Mouse (Mus musculus) midbrain, embryonic 16.5 days (tissue): ENCODE data around the gene Schip1. TPM values are rescaled to one million over a fixed set of nuclear protein-coding genes. Genes with fewer than 3 reads are reported as not detected.

ENCODE experiments used
- ATAC-seq: fragments of 200-750 bp; cut with Nextera tagmentation; 2 replicates; pipeline ENCODE4 v1.8.0; 2017; ENCODE audit warnings: moderate TSS enrichment
- H3K27ac ChIP-seq: fragments of 300-500 bp; sonication (generic); 2 replicates; pipeline ENCODE4 v1.5.1; 2014; ENCODE audit warnings: mild to moderate bottlenecking, low read length, mixed read lengths
- H3K27me3 ChIP-seq: fragments of 300-500 bp; sonication (generic); 2 replicates; pipeline ENCODE4 v1.6.1; 2014; ENCODE audit warnings: low read depth, low read length, mixed read lengths; ENCODE audit not compliant: control insufficient read depth, insufficient read depth
- H3K36me3 ChIP-seq: fragments of 300-500 bp; sonication (generic); 2 replicates; pipeline ENCODE4 v1.6.1; 2014; ENCODE audit warnings: mild to moderate bottlenecking, low read length, moderate library complexity, mixed read lengths; ENCODE audit not compliant: control insufficient read depth, insufficient read depth
- H3K4me1 ChIP-seq: fragments of 300-500 bp; sonication (generic); 2 replicates; pipeline ENCODE4 v1.6.1; 2014; ENCODE audit warnings: mild to moderate bottlenecking, low read length, mixed read lengths; ENCODE audit not compliant: control insufficient read depth, insufficient read depth
- H3K4me2 ChIP-seq: fragments of 300-500 bp; sonication (generic); 2 replicates; pipeline ENCODE4 v1.6.1; 2014; ENCODE audit warnings: mild to moderate bottlenecking, low read length, mixed read lengths
- H3K4me3 ChIP-seq: fragments of 300-500 bp; sonication (generic); 2 replicates; pipeline ENCODE4 v1.5.1; 2014; ENCODE audit warnings: low read depth, mild to moderate bottlenecking, low read length, moderate library complexity, mixed read lengths
- H3K9ac ChIP-seq: fragments of 300-500 bp; sonication (generic); 2 replicates; pipeline ENCODE4 v1.6.1; 2014; ENCODE audit warnings: low read depth, low read length, mixed read lengths
- H3K9me3 ChIP-seq: fragments of 300-500 bp; sonication (generic); replicated peaks from 2 replicates; pipeline ENCODE4 v1.6.1; 2014; ENCODE audit warnings: mild to moderate bottlenecking, low read length, mixed read lengths; ENCODE audit not compliant: control insufficient read depth, poor library complexity, severe bottlenecking
- WGBS: fragments of 180-500 bp; shearing (Covaris S2); extraction: QIAGEN DNeasy Blood & Tissue Kit; methylation state at CpG from one replicate; pipeline ENCODE4 v1.1.7; 2014; 5-methylcytosine and 5-hydroxymethylcytosine counted together
- polyA plus RNA-seq: library from polyadenylated mRNA; unstranded; fragments of >200 nt; fragmentation: Nextera tagmentation; extraction: Ambion mirVana; gene quantifications from 2 replicates; pipeline ENCODE4 v1.2.1, GENCODE M21; 2015

Schip1 gene
- polyA plus RNA-seq, 1 experiment from 2014 or later = 147 TPM

DNA sequence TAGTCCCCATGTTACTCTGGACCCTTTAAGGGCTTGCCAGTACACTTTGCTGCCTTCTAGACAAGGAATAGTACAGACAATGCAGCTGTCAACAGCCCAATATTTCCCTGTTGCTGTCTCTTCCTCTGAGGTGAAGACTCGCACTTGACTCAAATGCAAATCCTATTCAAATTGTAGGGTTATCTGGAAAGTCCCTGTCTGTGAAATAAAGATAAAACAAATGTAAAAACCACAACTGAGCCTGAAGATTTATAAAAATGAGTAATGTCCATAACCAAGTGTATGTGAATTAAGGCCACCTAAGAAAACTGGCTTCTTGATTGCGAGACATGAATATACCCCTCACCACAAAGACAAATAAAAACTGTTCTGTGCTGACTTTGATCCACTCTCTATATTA is 175.3 kb downstream of the Schip1 start:
- no peaks in the 10 kb centered on the region for H3K36me3 ChIP-seq
- no peak overlapping the region for H3K27ac ChIP-seq
- H3K9ac ChIP-seq = no peak overlapping the region
- H3K4me1 ChIP-seq = 0 out of 2 replicates have a peak, but pooled peaks cover 2% of the 10 kb centered on the region
- no peaks in the 10 kb centered on the region for H3K27me3 ChIP-seq
- WGBS = 98% methylated on average over 2 of the region's 2 CpGs
- no peak overlapping the region for H3K4me3 ChIP-seq
- no peak for ATAC-seq
- no peaks in the 10 kb centered on the region for H3K9me3 ChIP-seq
- H3K4me2 ChIP-seq = no peak overlapping the region

DNA sequence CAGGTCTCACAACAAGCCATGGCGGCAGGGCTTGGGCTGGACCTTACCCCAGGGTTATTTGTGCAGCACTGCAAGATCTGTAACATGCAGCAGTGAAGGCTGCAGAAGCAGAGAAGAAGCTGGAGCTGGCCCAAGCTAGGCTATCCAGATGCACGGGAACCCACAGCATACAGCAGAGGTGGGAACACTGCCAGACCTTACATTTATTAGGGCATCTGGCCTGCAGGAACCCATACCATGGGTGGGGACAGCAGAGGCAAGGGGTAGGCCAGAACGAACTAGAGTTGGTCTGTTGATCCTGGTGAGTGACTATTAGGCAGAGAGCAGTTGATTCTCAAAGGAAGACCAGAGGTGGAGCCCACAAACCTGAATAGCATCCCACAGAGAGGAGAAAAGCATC is 178.6 kb downstream of the Schip1 start:
- Histone ChIP-seq H3K4me2 (no peak overlapping the region), H3K4me3 (no peak overlapping the region), H3K9me3 (no peaks in the 10 kb centered on the region), H3K27me3 (no peaks in the 10 kb centered on the region), H3K9ac (no peak overlapping the region), H3K36me3 (no peaks in the 10 kb centered on the region), H3K27ac (no peak overlapping the region), H3K4me1 (no peaks in the 10 kb centered on the region)
- 63% methylated on average over 3 of the region's 3 CpGs for WGBS
- no peak for ATAC-seq

DNA sequence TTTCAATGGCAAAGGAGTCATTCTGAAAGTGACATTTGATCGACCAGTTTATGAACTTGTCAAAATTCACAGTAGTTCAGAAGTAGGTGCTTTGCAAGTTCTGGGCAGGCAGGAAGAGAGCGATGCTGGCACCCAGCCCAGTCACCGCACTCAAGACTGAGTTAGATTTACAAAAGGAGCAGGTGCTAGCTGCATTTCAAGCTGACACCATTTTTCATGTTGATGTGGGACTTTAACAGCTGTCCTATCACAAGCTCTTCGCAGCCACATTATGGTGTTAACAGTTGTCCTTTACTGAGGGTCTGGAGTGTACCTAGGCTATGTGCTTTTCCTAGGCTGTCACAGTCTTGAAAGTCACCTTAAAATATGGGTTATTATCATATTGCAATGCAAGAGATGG is 181.6 kb downstream of the Schip1 start:
- Histone ChIP-seq H3K36me3 (no peaks in the 10 kb centered on the region), H3K9me3 (no peaks in the 10 kb centered on the region), H3K9ac (no peak overlapping the region), H3K4me1 (no peaks in the 10 kb centered on the region), H3K27me3 (no peaks in the 10 kb centered on the region), H3K27ac (no peak overlapping the region), H3K4me3 (no peak overlapping the region), H3K4me2 (no peak overlapping the region)
- no peak for ATAC-seq
- whole genome bisulfite sequencing = 82% methylated on average over 4 of the region's 4 CpGs

DNA sequence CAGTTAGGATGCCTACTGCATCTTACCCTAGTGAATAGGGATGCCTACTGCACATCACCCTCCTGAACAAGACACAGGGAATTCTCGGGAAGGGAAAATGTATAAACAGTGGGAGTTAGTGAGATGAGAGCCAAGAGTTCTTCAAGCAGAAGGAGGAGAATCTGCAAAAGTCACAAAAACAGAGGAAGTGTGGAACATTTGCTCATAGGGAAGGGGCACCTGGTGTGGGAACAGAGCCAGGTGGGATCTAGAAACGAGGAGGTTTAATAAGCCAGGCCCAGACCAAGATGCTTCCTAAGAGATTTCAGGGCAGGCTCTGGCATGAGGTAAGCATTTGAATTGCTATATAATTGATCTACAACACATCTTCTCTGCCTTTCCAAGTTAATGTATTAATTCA is 186.0 kb downstream of the Schip1 start:
- Histone ChIP-seq H3K27me3 (no peaks in the 10 kb centered on the region), H3K27ac (no peak overlapping the region), H3K4me1 (no peaks in the 10 kb centered on the region), H3K9me3 (no peaks in the 10 kb centered on the region), H3K4me3 (no peak overlapping the region), H3K9ac (no peak overlapping the region), H3K36me3 (no peaks in the 10 kb centered on the region), H3K4me2 (no peak overlapping the region)
- WGBS = 73% methylated on average over 2 of the region's 2 CpGs
- no peak for ATAC-seq

DNA sequence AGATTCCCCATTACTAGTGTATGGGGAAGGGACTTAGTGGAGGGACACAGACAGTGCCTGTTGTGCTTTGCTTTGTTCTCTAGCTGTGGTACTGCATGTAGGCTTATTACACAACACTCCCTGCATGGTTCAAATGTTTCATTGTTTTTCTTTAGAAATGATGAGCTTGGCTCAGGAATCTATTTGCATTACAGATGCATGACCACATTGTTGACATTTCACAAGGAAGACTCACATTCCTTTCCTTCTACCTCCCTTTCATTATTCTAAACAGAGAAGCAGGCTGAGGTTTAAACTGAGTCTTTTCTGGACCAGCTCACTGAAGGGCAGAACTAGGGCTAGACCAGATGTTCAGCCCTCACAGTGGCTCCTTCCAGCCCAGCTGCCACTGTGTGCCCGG is 187.7 kb downstream of the Schip1 start:
- 65% methylated on average over 1 of the region's 1 CpGs for WGBS
- Histone ChIP-seq H3K36me3 (no peaks in the 10 kb centered on the region), H3K4me2 (no peak overlapping the region), H3K27ac (no peak overlapping the region), H3K9ac (no peak overlapping the region), H3K4me1 (no peaks in the 10 kb centered on the region), H3K9me3 (no peaks in the 10 kb centered on the region), H3K27me3 (no peaks in the 10 kb centered on the region), H3K4me3 (no peak overlapping the region)
- no peak for ATAC-seq

DNA sequence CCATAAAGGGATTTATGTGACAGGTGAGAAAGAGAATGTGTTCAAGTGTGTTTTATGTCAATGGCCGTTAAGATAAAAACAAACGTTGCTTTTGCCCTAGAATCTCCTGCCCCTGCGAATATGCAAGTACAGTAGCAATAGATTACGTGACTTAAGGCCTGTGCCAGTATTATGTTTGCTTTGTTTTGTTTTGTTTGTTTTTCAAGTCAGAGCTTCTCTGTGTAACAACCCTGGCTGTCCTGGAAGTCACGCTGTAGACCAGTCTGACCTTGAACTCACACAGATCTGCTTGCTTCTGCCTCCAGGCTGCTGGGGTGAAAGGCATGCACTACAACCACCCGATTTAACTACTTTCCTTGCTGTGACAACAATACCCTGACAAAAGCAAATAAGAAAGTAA is 197.7 kb downstream of the Schip1 start:
- no peaks in the 10 kb centered on the region for H3K27me3 ChIP-seq
- no peak overlapping the region for H3K27ac ChIP-seq
- H3K9me3 ChIP-seq = no peaks in the 10 kb centered on the region
- H3K4me3 ChIP-seq = no peak overlapping the region
- H3K36me3 ChIP-seq = no peaks in the 10 kb centered on the region
- 80% methylated on average over 6 of the region's 6 CpGs for WGBS
- no peak overlapping the region for H3K4me2 ChIP-seq
- no peak overlapping the region for H3K9ac ChIP-seq
- no peaks in the 10 kb centered on the region for H3K4me1 ChIP-seq
- ATAC-seq = no peak

DNA sequence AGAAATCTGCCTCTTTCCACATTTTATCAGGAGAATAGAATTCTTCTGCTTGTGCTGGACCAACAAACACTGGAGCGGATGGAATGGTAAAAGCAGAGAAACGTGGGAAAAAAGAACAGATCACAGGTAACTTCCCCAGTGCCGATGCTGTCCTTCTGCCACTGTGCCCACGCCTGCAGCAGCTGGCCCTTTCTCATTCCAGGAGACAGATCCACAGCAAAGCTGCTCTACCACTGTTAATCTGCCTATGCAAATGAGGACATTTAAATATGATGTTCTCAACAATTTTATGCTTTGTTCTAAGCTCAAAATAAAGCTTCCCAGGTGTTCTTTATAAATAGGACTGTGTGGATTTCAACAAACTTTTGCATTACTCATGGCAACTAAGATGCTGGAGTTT is 203.3 kb downstream of the Schip1 start:
- H3K9me3 ChIP-seq = no peaks in the 10 kb centered on the region
- H3K27ac ChIP-seq = no peak overlapping the region
- ATAC-seq = no peak
- no peaks in the 10 kb centered on the region for H3K4me1 ChIP-seq
- no peak overlapping the region for H3K4me3 ChIP-seq
- no peak overlapping the region for H3K9ac ChIP-seq
- no peak overlapping the region for H3K4me2 ChIP-seq
- 84% methylated on average over 4 of the region's 4 CpGs for WGBS
- H3K36me3 ChIP-seq = no peaks in the 10 kb centered on the region
- no peaks in the 10 kb centered on the region for H3K27me3 ChIP-seq

DNA sequence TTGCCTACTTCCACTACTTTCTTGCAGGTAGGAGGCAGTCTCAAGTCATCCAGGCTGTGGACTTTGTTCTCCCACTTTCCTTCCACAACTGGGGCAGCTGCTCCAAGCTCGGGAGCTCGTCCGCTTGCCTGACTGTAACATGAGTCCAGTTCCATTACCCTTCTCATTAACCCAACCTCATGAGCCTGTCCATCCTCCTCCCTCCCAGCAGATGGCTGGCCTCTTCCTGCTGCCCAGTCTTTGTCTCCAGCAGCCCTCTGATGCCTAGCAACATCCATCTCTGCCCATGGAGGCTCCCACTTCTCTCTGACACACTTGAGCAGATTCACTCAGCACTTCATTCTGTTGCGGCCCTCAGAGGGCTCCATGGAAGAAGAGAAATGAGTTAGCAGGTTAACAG is 204.6 kb downstream of the Schip1 start:
- Histone ChIP-seq H3K4me1 (no peaks in the 10 kb centered on the region), H3K9me3 (no peaks in the 10 kb centered on the region), H3K4me3 (no peak overlapping the region), H3K9ac (no peak overlapping the region), H3K36me3 (no peaks in the 10 kb centered on the region), H3K4me2 (no peak overlapping the region), H3K27ac (no peak overlapping the region), H3K27me3 (no peaks in the 10 kb centered on the region)
- no peak for ATAC-seq
- WGBS = 83% methylated on average over 4 of the region's 4 CpGs

DNA sequence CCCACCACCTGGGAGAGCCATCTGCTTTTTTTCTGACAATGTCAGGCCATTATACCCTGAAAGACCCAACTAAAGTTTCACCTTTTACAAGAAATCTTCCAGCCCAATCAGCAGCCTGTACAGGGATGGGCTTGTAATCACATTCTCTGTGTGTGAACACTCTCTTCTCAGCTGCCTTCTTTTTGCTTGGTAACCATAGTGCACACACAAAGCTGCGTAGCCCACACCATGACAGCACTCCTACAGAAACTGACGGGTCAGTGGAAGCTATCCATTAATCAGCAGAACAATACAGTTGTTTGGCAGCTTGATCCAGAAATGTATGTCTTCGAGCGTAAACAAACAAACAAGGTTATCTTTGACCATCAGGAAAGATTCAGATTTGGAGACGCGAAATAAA is 205.6 kb downstream of the Schip1 start:
- Histone ChIP-seq H3K36me3 (no peaks in the 10 kb centered on the region), H3K27me3 (no peaks in the 10 kb centered on the region), H3K4me3 (no peak overlapping the region), H3K27ac (no peak overlapping the region), H3K9me3 (no peaks in the 10 kb centered on the region), H3K4me1 (no peaks in the 10 kb centered on the region), H3K9ac (no peak overlapping the region), H3K4me2 (no peak overlapping the region)
- ATAC-seq = no peak
- 75% methylated on average over 6 of the region's 6 CpGs for WGBS

DNA sequence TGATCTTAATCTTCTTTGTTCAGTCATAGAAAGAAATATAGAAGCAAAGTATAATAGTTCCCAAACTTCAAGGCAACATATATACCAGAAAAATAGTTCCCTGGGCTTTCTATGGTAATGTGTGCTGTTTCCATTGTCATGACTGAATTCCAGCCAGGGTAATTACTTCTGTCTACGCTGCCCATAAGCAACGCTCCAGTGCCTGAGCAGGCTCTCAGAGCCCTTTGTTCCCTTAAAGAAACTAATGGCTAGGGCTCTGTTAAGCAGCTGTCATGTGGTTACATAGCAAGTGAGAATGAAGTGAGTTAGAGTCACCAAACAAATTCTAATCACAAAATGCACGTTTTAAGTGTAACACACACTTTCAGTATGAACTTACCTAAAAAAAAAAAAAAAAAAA is 206.9 kb downstream of the Schip1 start:
- no peak overlapping the region for H3K4me3 ChIP-seq
- no peak for ATAC-seq
- H3K36me3 ChIP-seq = no peaks in the 10 kb centered on the region
- H3K27me3 ChIP-seq = no peaks in the 10 kb centered on the region
- H3K9me3 ChIP-seq = no peaks in the 10 kb centered on the region
- WGBS = 30% methylated on average over 3 of the region's 3 CpGs
- no peak overlapping the region for H3K27ac ChIP-seq
- no peak overlapping the region for H3K4me2 ChIP-seq
- no peaks in the 10 kb centered on the region for H3K4me1 ChIP-seq
- H3K9ac ChIP-seq = no peak overlapping the region
